ENCODE assay signal across 25 mouse cellular contexts in genomic region chr7:75899102-75899501, GRCm38 (mm10). TPM values are rescaled to one million over a fixed set of nuclear protein-coding genes. Genes with fewer than 3 reads are reported as not detected.
DNase-seq lines count a peak whose midpoint lies in the region; ATAC-seq and TF ChIP-seq lines count a peak whose summit lies in the region.
"Had no signal": no experiment of that assay in that cellular context is flagged by ENCODE, and none has a peak within 500 bp of the region (broad histone marks: within the 10 kb centered on the region; RNA-seq: fewer than 3 reads in every experiment).

No protein-coding gene starts in this region.

- 45% methylated on average over 6 of the region's 6 CpGs for WGBS in hindbrain, embryonic 11.5 days
- 49% methylated on average over 6 of the region's 6 CpGs for WGBS in hindbrain, embryonic 12.5 days
- 35% methylated on average over 6 of the region's 6 CpGs for WGBS in lung, postnatal 0 days
- 37% methylated on average over 6 of the region's 6 CpGs for WGBS in stomach, embryonic 14.5 days
- WGBS in forebrain, embryonic 13.5 days: 67% methylated on average over 6 of the region's 6 CpGs

- no peak for TF ChIP-seq CTCF in lung, postnatal 0 days (IDR thresholded peaks at IDR 0.05)

- H3K27me3 ChIP-seq in hindbrain, embryonic 11.5 days (ENCODE audit: control insufficient read depth, insufficient read depth, low read length): no peaks in the 10 kb centered on the region
- no peaks in the 10 kb centered on the region for H3K27me3 ChIP-seq in hindbrain, embryonic 12.5 days
- no peaks in the 10 kb centered on the region for H3K27me3 ChIP-seq in lung, postnatal 0 days (replicated peaks; ENCODE audit: insufficient read depth, low read length)
- H3K27me3 ChIP-seq in stomach, embryonic 14.5 days (ENCODE audit: control insufficient read depth, insufficient read depth, low read length): no peaks in the 10 kb centered on the region
- no peaks in the 10 kb centered on the region for H3K27me3 ChIP-seq in forebrain, embryonic 13.5 days
- H3K27me3 ChIP-seq: heart, embryonic 12.5 days; heart, embryonic 15.5 days; hindbrain, embryonic 13.5 days had no signal

- no peak overlapping the region for H3K9ac ChIP-seq in hindbrain, embryonic 11.5 days (ENCODE audit: low read depth, low read length)
- H3K9ac ChIP-seq in hindbrain, embryonic 12.5 days: no peak overlapping the region
- H3K9ac ChIP-seq in lung, postnatal 0 days (replicated peaks; ENCODE audit: low read depth): no peak overlapping the region
- no peak overlapping the region for H3K9ac ChIP-seq in stomach, embryonic 14.5 days (replicated peaks; ENCODE audit: low read depth, low read length)
- no peak overlapping the region for H3K9ac ChIP-seq in forebrain, embryonic 13.5 days
- H3K9ac ChIP-seq: forebrain, postnatal 0 days; heart, embryonic 12.5 days; heart, embryonic 15.5 days; hindbrain, embryonic 13.5 days had no signal

- peak; percentile 6 for DNase-seq in hindbrain, embryonic 11.5 days (ENCODE audit: low spot score)
- DNase-seq in lung, postnatal 0 days (ENCODE audit: low spot score): no peak
- DNase-seq in lung, postnatal 10 days: no peak
- peak; percentile 8 for DNase-seq in mesoderm, embryonic 11.5 days (ENCODE audit: low read depth, low spot score)
- DNase-seq: cerebellum, adult 11 months; cerebellum, adult 2 months; cerebellum, adult 9-11 months; cerebellum, postnatal 25 days; forebrain, postnatal 0 days; gastrocnemius, adult 2 months; gastrocnemius, postnatal 14 days; heart, adult 18-20 months; heart, postnatal 10 days; heart, postnatal 36 days had no signal

- no peak for TF ChIP-seq EP300 in lung, postnatal 0 days (IDR thresholded peaks at IDR 0.05)

- no peak for ATAC-seq in hindbrain, embryonic 11.5 days (ENCODE audit: low FRiP score)
- ATAC-seq in hindbrain, embryonic 12.5 days (ENCODE audit: low FRiP score): no peak
- 0 out of 2 replicates have a peak, but pooled peaks have one; percentile 14 for ATAC-seq in lung, postnatal 0 days
- 0 out of 2 replicates have a peak, but pooled peaks have one; percentile 46 for ATAC-seq in stomach, embryonic 14.5 days (ENCODE audit: insufficient number of reproducible peaks, insufficient read depth, low FRiP score, low read depth)
- ATAC-seq in forebrain, embryonic 13.5 days: no peak
- ATAC-seq: CD4-positive, CD25-positive, alpha-beta regulatory T cell, adult 4 months; forebrain, embryonic 14.5 days; forebrain, postnatal 0 days; hindbrain, postnatal 0 days; inflammation-experienced regulatory T-cells, adult 6 months had no signal

- no peaks in the 10 kb centered on the region for H3K36me3 ChIP-seq in hindbrain, embryonic 11.5 days (ENCODE audit: control insufficient read depth, insufficient read depth, low read length)
- no peaks in the 10 kb centered on the region for H3K36me3 ChIP-seq in hindbrain, embryonic 12.5 days
- no peaks in the 10 kb centered on the region for H3K36me3 ChIP-seq in lung, postnatal 0 days (ENCODE audit: insufficient read depth, low read length)
- H3K36me3 ChIP-seq in stomach, embryonic 14.5 days (ENCODE audit: control insufficient read depth, insufficient read depth, low read length): no peaks in the 10 kb centered on the region
- no peaks in the 10 kb centered on the region for H3K36me3 ChIP-seq in forebrain, embryonic 13.5 days (ENCODE audit: poor library complexity, severe bottlenecking)
- H3K36me3 ChIP-seq: forebrain, embryonic 10.5 days; heart, embryonic 12.5 days; heart, embryonic 15.5 days; hindbrain, embryonic 13.5 days had no signal

- H3K27ac ChIP-seq in hindbrain, embryonic 11.5 days (ENCODE audit: low read depth, low read length): no peak overlapping the region
- H3K27ac ChIP-seq in hindbrain, embryonic 12.5 days: no peak overlapping the region
- no peak overlapping the region for H3K27ac ChIP-seq in lung, postnatal 0 days (ENCODE audit: low read length)
- H3K27ac ChIP-seq in stomach, embryonic 14.5 days (ENCODE audit: low read length): no peak overlapping the region
- no peak overlapping the region for H3K27ac ChIP-seq in forebrain, embryonic 13.5 days
- H3K27ac ChIP-seq: forebrain, embryonic 10.5 days; gastrocnemius, adult 2 months; heart, embryonic 15.5 days; hindbrain, embryonic 13.5 days; hindbrain, postnatal 0 days had no signal

- no peaks in the 10 kb centered on the region for H3K4me1 ChIP-seq in hindbrain, embryonic 11.5 days (replicated peaks; ENCODE audit: control insufficient read depth, insufficient read depth, low read length)
- peaks cover 2% of the 10 kb centered on the region; the same call in 1 of the 2 replicates for H3K4me1 ChIP-seq in hindbrain, embryonic 12.5 days
- no peaks in the 10 kb centered on the region for H3K4me1 ChIP-seq in lung, postnatal 0 days (ENCODE audit: insufficient read depth, low read depth, low read length)
- no peaks in the 10 kb centered on the region for H3K4me1 ChIP-seq in stomach, embryonic 14.5 days (ENCODE audit: control insufficient read depth, insufficient read depth, low read length)
- H3K4me1 ChIP-seq in forebrain, embryonic 13.5 days: no peaks in the 10 kb centered on the region
- H3K4me1 ChIP-seq: forebrain, embryonic 10.5 days had no signal

- H3K9me3 ChIP-seq in hindbrain, embryonic 11.5 days (ENCODE audit: control insufficient read depth, low read length): no peaks in the 10 kb centered on the region
- H3K9me3 ChIP-seq in hindbrain, embryonic 12.5 days (replicated peaks): no peaks in the 10 kb centered on the region
- no peaks in the 10 kb centered on the region for H3K9me3 ChIP-seq in lung, postnatal 0 days (ENCODE audit: low read length)
- no peaks in the 10 kb centered on the region for H3K9me3 ChIP-seq in stomach, embryonic 14.5 days (ENCODE audit: control insufficient read depth, low read depth, low read length)
- H3K9me3 ChIP-seq in forebrain, embryonic 13.5 days (replicated peaks): no peaks in the 10 kb centered on the region
- H3K9me3 ChIP-seq: forebrain, embryonic 10.5 days; heart, embryonic 12.5 days; heart, embryonic 15.5 days; hindbrain, embryonic 13.5 days had no signal

- H3K4me2 ChIP-seq in hindbrain, embryonic 11.5 days (replicated peaks; ENCODE audit: low read depth, low read length): no peak overlapping the region
- H3K4me2 ChIP-seq in hindbrain, embryonic 12.5 days (replicated peaks): no peak overlapping the region
- no peak overlapping the region for H3K4me2 ChIP-seq in lung, postnatal 0 days (replicated peaks; ENCODE audit: low read depth, low read length)
- H3K4me2 ChIP-seq in stomach, embryonic 14.5 days (replicated peaks; ENCODE audit: low read depth, low read length): no peak overlapping the region
- no peak overlapping the region for H3K4me2 ChIP-seq in forebrain, embryonic 13.5 days
- H3K4me2 ChIP-seq: heart, embryonic 12.5 days; heart, embryonic 15.5 days; hindbrain, embryonic 13.5 days had no signal

- no peak overlapping the region for H3K4me3 ChIP-seq in hindbrain, embryonic 11.5 days (ENCODE audit: low read depth, low read length)
- H3K4me3 ChIP-seq in hindbrain, embryonic 12.5 days: no peak overlapping the region
- no peak overlapping the region for H3K4me3 ChIP-seq in lung, postnatal 0 days (ENCODE audit: low read depth, low read length)
- H3K4me3 ChIP-seq in stomach, embryonic 14.5 days (ENCODE audit: low read depth, low read length): no peak overlapping the region
- no peak overlapping the region for H3K4me3 ChIP-seq in forebrain, embryonic 13.5 days
- H3K4me3 ChIP-seq: forebrain, embryonic 10.5 days; gastrocnemius, adult 2 months; heart, embryonic 12.5 days; heart, embryonic 15.5 days; hindbrain, embryonic 13.5 days had no signal

RNA-seq across cellular contexts. Expression of gene Klhl25, which starts 51.0 kb away (rescaled TPM):
- 17.0 and 20.1 TPM in 2 replicates for polyA plus RNA-seq in hindbrain, embryonic 11.5 days (2014; fragmentation: Nextera tagmentation; extraction: Ambion mirVana)
- polyA plus RNA-seq in hindbrain, embryonic 12.5 days (2016; fragmentation: Nextera tagmentation; extraction: Ambion mirVana): 26.0 and 26.7 TPM in 2 replicates
- polyA plus RNA-seq in lung, postnatal 0 days (2015; fragmentation: Nextera tagmentation; extraction: Ambion mirVana): 13.9 and 17.7 TPM in 2 replicates
- polyA plus RNA-seq in stomach, embryonic 14.5 days (2014; fragmentation: Nextera tagmentation; extraction: Ambion mirVana): 12.0 and 12.4 TPM in 2 replicates
- polyA plus RNA-seq in forebrain, embryonic 13.5 days (2015; fragmentation: Nextera tagmentation; extraction: Ambion mirVana): 31.2 and 31.5 TPM in 2 replicates

Comparison
In these comparisons a context has a peak if more than half of its experiments do, and no peak if none do; other contexts are left out.
1. ATAC-seq: peak in lung, postnatal 0 days (single experiment) and stomach, embryonic 14.5 days (single experiment); none in hindbrain, embryonic 11.5 days (single experiment), hindbrain, embryonic 12.5 days (single experiment) and forebrain, embryonic 13.5 days (single experiment).
2. DNase-seq: peak in hindbrain, embryonic 11.5 days (single experiment) and mesoderm, embryonic 11.5 days (single experiment); none in lung, postnatal 0 days (single experiment) and lung, postnatal 10 days (single experiment).